Mouse (Mus musculus): ENCODE measurements around the gene Mettl18. TPM values are rescaled to one million over a fixed set of nuclear protein-coding genes. Genes with fewer than 3 reads are reported as not detected.

The Mettl18 gene
- 2.6 TPM for polyA plus RNA-seq (2015; fragmentation: Illumina TruSeq; extraction: RNeasy Lipid Tissue Mini Kit (QIAGEN cat#74804); ENCODE audit: insufficient read depth, low read depth, low replicate concordance)

DNA sequence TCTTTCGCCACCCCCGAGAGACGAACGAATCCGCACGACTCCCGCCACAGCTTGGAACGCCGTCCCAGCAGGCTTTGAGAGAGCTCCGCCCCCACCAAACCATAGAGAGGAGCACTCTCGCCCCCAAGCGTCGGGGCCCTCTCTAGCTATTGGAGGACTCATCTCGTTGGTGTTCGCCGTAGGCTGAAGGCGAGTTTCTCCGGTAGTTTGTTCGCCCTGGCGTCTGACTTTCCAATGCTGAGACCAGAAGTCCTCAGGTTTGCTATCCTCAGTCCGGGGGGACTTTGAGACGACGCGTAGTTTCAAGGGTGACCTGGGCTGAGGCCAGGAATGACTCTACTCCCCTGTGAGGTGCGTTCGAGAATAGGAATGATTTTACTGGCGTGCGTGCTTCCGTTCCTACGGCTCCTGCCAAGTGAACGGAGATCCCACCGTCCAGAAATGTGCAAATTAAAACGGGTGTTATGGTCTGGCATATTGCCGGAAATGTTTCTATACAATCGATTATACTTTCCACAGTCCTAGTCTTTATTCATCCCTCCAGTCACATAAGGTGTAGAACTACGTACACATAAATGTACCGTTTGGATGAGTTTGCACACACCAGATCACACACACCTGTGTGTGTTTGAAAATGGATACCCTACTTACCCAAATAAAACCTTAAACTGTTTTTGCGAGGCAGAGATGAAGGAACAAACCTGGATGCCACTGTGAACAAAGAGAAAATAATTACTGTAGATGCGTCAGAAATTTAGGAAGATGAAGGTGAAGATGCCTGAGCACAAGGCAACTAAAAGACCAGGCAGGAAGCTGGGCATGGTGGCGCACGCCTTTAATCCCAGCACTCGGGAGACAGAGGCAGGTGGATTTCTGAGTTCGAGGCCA is at the start of gene Mettl18, which contains the start of gene BC055324:
Mettl18 (plus strand) TSS at position 169 of the 888 bp plus-strand sequence.
BC055324 (minus strand) TSS at position 76 of the 888 bp plus-strand sequence.

Other genes starting within 250 kb of the Mettl18 start
- gene Kifap3, start 215.3 kb upstream of the Mettl18 start, polyA plus RNA-seq (2015; fragmentation: Illumina TruSeq; extraction: RNeasy Lipid Tissue Mini Kit (QIAGEN cat#74804); ENCODE audit: insufficient read depth, low read depth, low replicate concordance) = 3.4 TPM
- 6.8 TPM for gene Scyl3, start 65.8 kb upstream of the Mettl18 start, polyA plus RNA-seq (2015; fragmentation: Illumina TruSeq; extraction: RNeasy Lipid Tissue Mini Kit (QIAGEN cat#74804); ENCODE audit: insufficient read depth, low read depth, low replicate concordance)
- 1.3 TPM for gene BC055324, start 93 bp upstream of the Mettl18 start, polyA plus RNA-seq (2015; fragmentation: Illumina TruSeq; extraction: RNeasy Lipid Tissue Mini Kit (QIAGEN cat#74804); ENCODE audit: insufficient read depth, low read depth, low replicate concordance)
- not detected for gene Sele, start 53.3 kb downstream of the Mettl18 start, polyA plus RNA-seq (2015; fragmentation: Illumina TruSeq; extraction: RNeasy Lipid Tissue Mini Kit (QIAGEN cat#74804); ENCODE audit: insufficient read depth, low read depth, low replicate concordance)
- 0.74 TPM for gene Sell, start 67.1 kb downstream of the Mettl18 start, polyA plus RNA-seq (2015; fragmentation: Illumina TruSeq; extraction: RNeasy Lipid Tissue Mini Kit (QIAGEN cat#74804); ENCODE audit: insufficient read depth, low read depth, low replicate concordance)
- 4.1 TPM for gene Selp, start 120.4 kb downstream of the Mettl18 start, polyA plus RNA-seq (2015; fragmentation: Illumina TruSeq; extraction: RNeasy Lipid Tissue Mini Kit (QIAGEN cat#74804); ENCODE audit: insufficient read depth, low read depth, low replicate concordance)
- gene F5, start 156.9 kb downstream of the Mettl18 start, polyA plus RNA-seq (2015; fragmentation: Illumina TruSeq; extraction: RNeasy Lipid Tissue Mini Kit (QIAGEN cat#74804); ENCODE audit: insufficient read depth, low read depth, low replicate concordance) = 0.35 TPM

All from pancreas, adult 10 weeks (tissue).